Mouse (Mus musculus): ENCODE data around the gene Lep. TPM values are rescaled to one million over a fixed set of nuclear protein-coding genes. Genes with fewer than 3 reads are reported as not detected.

Lep gene
- polyA plus RNA-seq, 1 experiment from 2014 or later, result not detected

DNA sequence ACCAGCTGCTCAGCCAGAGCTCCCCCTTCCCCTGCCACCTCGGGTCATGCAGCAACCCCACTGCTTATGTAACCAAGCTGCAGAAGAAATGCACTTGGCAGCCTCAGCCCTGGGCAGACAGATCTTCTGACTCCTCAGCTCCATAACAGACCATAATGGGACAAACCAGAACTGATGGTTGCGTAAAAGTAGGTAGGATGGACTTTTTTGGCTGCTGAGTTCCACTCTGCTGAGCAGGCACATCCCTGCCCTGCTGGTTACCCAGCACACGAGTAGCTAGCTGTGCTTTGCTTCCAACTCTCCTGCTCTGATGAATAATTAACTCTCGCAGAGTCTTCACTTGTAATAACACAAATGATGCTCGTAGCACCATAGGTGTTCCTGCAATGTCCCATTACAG is 10.1 kb upstream of the Lep start:
- H3K4me2 ChIP-seq, result no peak overlapping the region
- no peaks in the 10 kb centered on the region for H3K4me1 ChIP-seq (replicated peaks)
- H3K9ac ChIP-seq (replicated peaks), result no peak overlapping the region
- no peak overlapping the region for H3K27ac ChIP-seq
- H3K36me3 ChIP-seq, result no peaks in the 10 kb centered on the region
- no peak overlapping the region for H3K4me3 ChIP-seq (replicated peaks)
- WGBS, result 55% methylated on average over 5 of the region's 5 CpGs
- H3K27me3 ChIP-seq, result peaks cover 24% of the 10 kb centered on the region
- H3K9me3 ChIP-seq, result no peaks in the 10 kb centered on the region
- ATAC-seq (ENCODE audit: insufficient number of reproducible peaks, insufficient read depth, low FRiP score, low TSS enrichment, low read depth), result no peak

DNA sequence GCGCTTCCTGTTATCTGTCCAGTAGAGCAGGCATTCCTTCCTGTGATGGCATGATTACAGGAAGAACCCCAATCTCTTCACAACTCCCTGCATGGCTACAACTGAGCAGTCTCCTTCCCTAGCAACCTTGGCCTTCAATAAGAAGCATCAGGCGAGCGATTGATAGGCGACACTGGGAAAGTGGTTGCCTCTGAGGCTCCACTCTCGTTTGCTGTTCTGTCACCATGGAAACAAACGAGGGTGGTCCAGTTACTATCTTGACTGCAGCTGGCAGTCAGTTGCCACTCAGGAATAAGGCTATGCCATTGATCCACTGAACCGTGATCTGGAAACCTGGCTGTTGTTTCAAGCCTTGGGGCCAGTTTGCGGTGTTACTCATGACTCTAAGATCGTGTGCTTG is 7.8 kb upstream of the Lep start:
- 62% methylated on average over 9 of the region's 9 CpGs for WGBS
- no peak overlapping the region for H3K27ac ChIP-seq
- no peak for ATAC-seq (ENCODE audit: insufficient number of reproducible peaks, insufficient read depth, low FRiP score, low TSS enrichment, low read depth)
- no peak overlapping the region for H3K9ac ChIP-seq (replicated peaks)
- H3K4me1 ChIP-seq (replicated peaks), result no peaks in the 10 kb centered on the region
- H3K36me3 ChIP-seq, result no peaks in the 10 kb centered on the region
- H3K4me2 ChIP-seq, result no peak overlapping the region
- H3K4me3 ChIP-seq (replicated peaks), result no peak overlapping the region
- H3K27me3 ChIP-seq, result peaks cover 24% of the 10 kb centered on the region
- no peaks in the 10 kb centered on the region for H3K9me3 ChIP-seq

DNA sequence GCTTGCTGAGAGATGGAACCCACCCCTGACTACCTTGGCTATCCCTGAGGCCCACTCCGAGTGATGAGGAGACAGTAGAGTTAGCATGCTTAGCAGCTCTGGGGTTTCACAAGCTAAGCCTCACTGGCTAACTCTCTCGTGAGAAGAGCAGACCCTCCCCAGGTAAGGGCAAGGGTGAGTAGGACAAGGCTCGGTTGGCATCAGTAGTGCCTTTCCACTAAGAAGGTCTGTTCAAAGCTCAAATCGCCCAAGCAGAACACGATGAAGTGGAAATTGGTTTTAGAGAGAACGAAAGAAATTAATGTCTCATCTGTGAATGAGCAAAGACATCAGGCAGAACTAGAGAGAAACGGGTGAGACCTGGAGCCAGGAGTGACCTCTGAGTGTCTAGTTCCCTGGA is 6.8 kb upstream of the Lep start:
- no peak overlapping the region for H3K9ac ChIP-seq (replicated peaks)
- no peaks in the 10 kb centered on the region for H3K9me3 ChIP-seq
- peaks cover 24% of the 10 kb centered on the region for H3K27me3 ChIP-seq
- H3K27ac ChIP-seq, result no peak overlapping the region
- 76% methylated on average over 7 of the region's 7 CpGs for WGBS
- H3K4me3 ChIP-seq (replicated peaks), result no peak overlapping the region
- no peak for ATAC-seq (ENCODE audit: insufficient number of reproducible peaks, insufficient read depth, low FRiP score, low TSS enrichment, low read depth)
- H3K36me3 ChIP-seq, result no peaks in the 10 kb centered on the region
- no peaks in the 10 kb centered on the region for H3K4me1 ChIP-seq (replicated peaks)
- H3K4me2 ChIP-seq, result no peak overlapping the region

DNA sequence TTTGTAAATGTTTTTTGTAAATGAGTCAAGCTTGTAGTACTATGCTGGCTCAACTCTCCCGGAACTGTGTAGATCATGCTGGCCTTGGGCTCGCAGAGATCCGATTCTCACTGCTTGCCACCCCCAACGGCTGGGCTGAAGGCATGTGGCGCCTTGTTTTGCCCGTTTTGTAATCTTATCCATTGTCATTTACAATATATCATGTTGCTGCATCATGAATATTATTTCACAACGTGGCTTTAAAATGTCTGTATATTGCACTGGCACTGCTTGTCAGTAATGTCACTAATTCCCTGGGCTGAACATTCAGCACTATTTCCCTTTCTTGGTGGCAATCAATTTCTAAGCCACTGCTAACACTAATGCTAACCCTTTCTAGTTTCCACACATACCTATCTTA is 3.6 kb upstream of the Lep start:
- ATAC-seq (ENCODE audit: insufficient number of reproducible peaks, insufficient read depth, low FRiP score, low TSS enrichment, low read depth), result no peak
- H3K4me1 ChIP-seq (replicated peaks), result no peaks in the 10 kb centered on the region
- peaks cover 17% of the 10 kb centered on the region; the same call in 1 of the 2 replicates for H3K27me3 ChIP-seq
- no peak overlapping the region for H3K27ac ChIP-seq
- H3K4me2 ChIP-seq, result no peak overlapping the region
- no peak overlapping the region for H3K4me3 ChIP-seq (replicated peaks)
- H3K9me3 ChIP-seq, result no peaks in the 10 kb centered on the region
- no peak overlapping the region for H3K9ac ChIP-seq (replicated peaks)
- WGBS, result 90% methylated on average over 7 of the region's 7 CpGs
- H3K36me3 ChIP-seq, result no peaks in the 10 kb centered on the region

DNA sequence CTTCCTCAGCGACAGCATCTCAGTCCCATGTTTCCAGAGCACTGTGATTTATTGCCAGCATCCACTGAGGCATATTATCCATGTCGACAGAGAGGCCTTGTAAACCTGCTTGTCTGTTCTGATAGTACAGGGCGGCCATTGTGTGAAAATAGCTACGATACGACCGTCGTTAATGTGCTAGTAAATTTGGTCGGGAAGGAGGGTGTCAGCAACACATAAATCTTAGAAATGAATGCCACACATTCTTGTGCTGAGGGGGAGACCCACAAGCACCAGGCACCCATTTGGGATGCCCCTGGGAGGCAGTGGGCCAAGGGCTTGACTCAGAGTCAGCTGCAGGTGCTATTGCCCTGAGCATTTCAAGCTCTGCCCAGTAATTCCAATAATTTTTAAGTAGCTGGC is 6.4 kb downstream of the Lep start:
- Histone ChIP-seq H3K9ac (replicated peaks) (no peak overlapping the region), H3K4me2 (peak overlapping the region; percentile 26), H3K9me3 (no peaks in the 10 kb centered on the region), H3K27me3 (no peaks in the 10 kb centered on the region), H3K4me1 (replicated peaks) (peaks cover 20% of the 10 kb centered on the region), H3K27ac (peak overlapping the region; percentile 50), H3K4me3 (replicated peaks) (no peak overlapping the region), H3K36me3 (no peaks in the 10 kb centered on the region)
- peak; percentile 64; the same call in 1 of the 2 replicates for ATAC-seq (ENCODE audit: insufficient number of reproducible peaks, insufficient read depth, low FRiP score, low TSS enrichment, low read depth)
- 13% methylated on average over 8 of the region's 8 CpGs for WGBS

DNA sequence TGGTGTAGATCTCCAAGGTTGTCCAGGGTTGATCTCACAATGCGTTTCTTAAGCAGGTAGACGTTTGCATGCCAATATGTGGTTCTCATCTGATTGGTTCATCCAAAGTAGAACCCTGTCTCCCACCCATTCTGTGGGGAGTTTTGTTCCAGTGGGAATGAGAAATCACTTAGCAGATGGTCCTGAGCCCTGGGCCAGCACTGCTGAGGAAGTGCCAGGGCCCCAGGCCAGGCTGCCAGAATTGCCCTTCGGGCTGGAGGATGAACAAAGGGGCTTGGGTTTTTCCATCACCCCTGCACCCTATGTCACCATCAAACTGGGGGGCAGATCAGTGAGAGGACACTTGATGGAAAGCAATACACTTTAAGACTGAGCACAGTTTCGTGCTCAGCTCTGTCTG is 12.2 kb downstream of the Lep start:
- Histone ChIP-seq H3K9ac (replicated peaks) (no peak overlapping the region), H3K4me3 (replicated peaks) (no peak overlapping the region), H3K36me3 (no peaks in the 10 kb centered on the region), H3K27me3 (no peaks in the 10 kb centered on the region), H3K4me2 (no peak overlapping the region), H3K9me3 (no peaks in the 10 kb centered on the region), H3K27ac (no peak overlapping the region), H3K4me1 (replicated peaks) (peaks cover 4% of the 10 kb centered on the region; the same call in 1 of the 2 replicates)
- 86% methylated on average over 4 of the region's 4 CpGs for WGBS
- ATAC-seq (ENCODE audit: insufficient number of reproducible peaks, insufficient read depth, low FRiP score, low TSS enrichment, low read depth), result no peak

DNA sequence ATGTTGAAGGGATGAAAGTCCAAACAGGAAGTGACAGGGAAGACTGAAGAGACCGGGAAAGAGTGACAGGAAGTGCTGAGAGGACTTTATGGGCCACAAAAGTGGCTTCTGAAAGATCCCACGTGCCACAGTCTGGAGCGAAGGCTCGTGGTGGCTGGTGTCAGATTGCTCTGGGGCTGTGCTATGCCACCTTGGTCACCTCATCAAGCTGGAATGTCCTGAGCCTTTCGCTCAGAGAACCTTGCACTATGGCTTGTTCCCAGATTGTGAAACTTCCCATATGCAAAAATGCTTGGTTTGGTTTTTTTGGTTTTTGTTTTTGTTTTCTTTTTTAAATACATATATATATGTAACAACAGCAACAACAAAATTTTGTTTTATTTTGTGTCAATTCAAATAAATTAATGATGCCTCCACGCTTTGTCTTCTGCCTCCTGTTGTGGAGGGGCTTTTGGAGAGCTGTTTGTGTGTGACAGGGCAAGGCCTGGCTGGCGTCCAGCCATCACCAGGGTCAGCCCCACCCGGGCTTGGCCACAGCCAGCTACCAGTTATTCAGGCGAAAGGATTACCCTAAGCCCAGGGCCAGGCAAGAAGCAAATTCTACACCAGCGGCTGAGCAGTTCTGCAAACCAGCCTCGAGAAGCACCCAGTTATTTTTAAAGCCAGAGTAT is 13.6 kb downstream of the Lep start:
- H3K4me2 ChIP-seq, result no peak overlapping the region
- H3K27ac ChIP-seq, result no peak overlapping the region
- 56% methylated on average over 11 of the region's 11 CpGs for WGBS

DNA sequence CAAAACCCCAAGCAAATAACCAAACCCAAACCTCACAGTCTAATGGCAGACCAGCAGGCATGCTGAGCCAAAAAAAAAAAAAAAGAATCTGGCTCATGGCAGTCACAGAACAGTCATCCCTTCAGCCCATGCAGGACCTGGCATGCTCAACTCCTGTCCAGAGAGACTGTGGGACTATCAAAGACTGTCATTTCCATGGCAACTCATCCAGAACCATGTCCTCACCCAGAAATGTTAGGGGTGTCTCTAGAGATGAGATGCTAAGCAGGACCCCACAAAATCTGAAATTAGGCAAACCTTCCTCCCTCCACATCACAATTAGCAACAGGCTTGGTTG is 14.1 kb downstream of the Lep start:
- no peak overlapping the region for H3K27ac ChIP-seq
- no peak for ATAC-seq (ENCODE audit: insufficient number of reproducible peaks, insufficient read depth, low FRiP score, low TSS enrichment, low read depth)
- no peaks in the 10 kb centered on the region for H3K36me3 ChIP-seq
- no peaks in the 10 kb centered on the region for H3K9me3 ChIP-seq
- H3K4me3 ChIP-seq (replicated peaks), result no peak overlapping the region
- H3K27me3 ChIP-seq, result no peaks in the 10 kb centered on the region
- peaks cover 4% of the 10 kb centered on the region; the same call in 1 of the 2 replicates for H3K4me1 ChIP-seq (replicated peaks)
- no peak overlapping the region for H3K9ac ChIP-seq (replicated peaks)
- H3K4me2 ChIP-seq, result no peak overlapping the region

More for the DNA sequence above, 13.6 kb downstream of the Lep start:
- H3K9ac ChIP-seq (replicated peaks), result no peak overlapping the region
- no peaks in the 10 kb centered on the region for H3K9me3 ChIP-seq
- no peak overlapping the region for H3K4me3 ChIP-seq (replicated peaks)
- peaks cover 4% of the 10 kb centered on the region; the same call in 1 of the 2 replicates for H3K4me1 ChIP-seq (replicated peaks)
- no peaks in the 10 kb centered on the region for H3K36me3 ChIP-seq
- ATAC-seq (ENCODE audit: insufficient number of reproducible peaks, insufficient read depth, low FRiP score, low TSS enrichment, low read depth), result no peak
- no peaks in the 10 kb centered on the region for H3K27me3 ChIP-seq

DNA sequence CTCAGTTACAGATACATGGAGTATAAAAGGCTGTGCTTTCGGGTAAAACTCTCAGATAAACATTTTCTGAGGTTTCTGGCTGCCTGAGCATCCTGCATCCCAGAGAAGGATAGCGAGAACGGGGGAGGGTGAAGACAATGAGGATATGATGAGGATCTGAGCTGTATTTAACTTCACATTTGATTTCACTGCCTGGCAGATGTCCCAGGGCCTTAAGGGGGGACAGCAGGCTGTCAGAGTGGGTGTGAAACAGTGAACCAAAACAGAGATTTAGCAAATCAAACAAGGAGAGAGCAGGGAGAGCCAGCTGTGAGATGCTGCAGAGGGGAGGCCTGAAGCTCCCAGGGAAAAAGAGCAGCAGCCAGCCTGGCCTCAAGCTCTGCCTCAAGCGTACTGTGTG is 19.3 kb downstream of the Lep start:
- Histone ChIP-seq H3K9ac (replicated peaks) (no peak overlapping the region), H3K27ac (no peak overlapping the region), H3K27me3 (no peaks in the 10 kb centered on the region), H3K36me3 (no peaks in the 10 kb centered on the region), H3K4me3 (replicated peaks) (no peak overlapping the region), H3K4me1 (replicated peaks) (no peaks in the 10 kb centered on the region), H3K9me3 (no peaks in the 10 kb centered on the region), H3K4me2 (no peak overlapping the region)
- 79% methylated on average over 4 of the region's 4 CpGs for WGBS
- no peak for ATAC-seq (ENCODE audit: insufficient number of reproducible peaks, insufficient read depth, low FRiP score, low TSS enrichment, low read depth)

DNA sequence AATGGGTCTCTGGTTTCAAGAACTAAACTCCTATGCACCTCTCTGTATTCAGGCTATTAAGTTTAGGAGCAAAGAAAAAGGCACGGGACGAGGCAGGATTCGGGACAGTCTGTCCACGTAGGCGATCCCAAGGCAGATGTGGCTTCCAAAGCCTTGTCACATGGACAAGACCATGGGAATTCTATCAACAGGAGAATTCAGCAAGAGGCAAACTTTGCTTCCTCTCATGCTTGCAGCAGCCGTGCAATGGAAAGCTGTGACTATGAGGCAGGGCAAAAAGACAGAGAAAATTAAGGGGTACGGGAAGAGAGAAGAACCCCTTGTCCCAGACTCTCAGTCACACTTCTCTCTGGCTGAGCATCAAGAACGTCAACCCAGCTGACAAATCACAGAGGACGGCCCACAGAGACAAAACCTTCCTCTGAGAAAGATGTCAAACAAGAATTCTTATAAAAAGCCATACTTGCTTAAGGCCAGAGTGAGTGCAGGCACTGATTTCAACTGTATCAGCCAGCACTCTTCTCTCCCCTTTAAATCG is 21.9 kb downstream of the Lep start:
- Histone ChIP-seq H3K27me3 (no peaks in the 10 kb centered on the region; the same call in 1 of the 2 replicates), H3K4me2 (no peak overlapping the region), H3K36me3 (no peaks in the 10 kb centered on the region), H3K9me3 (no peaks in the 10 kb centered on the region), H3K4me3 (replicated peaks) (no peak overlapping the region), H3K27ac (no peak overlapping the region), H3K9ac (replicated peaks) (no peak overlapping the region), H3K4me1 (replicated peaks) (no peaks in the 10 kb centered on the region)
- no peak for ATAC-seq (ENCODE audit: insufficient number of reproducible peaks, insufficient read depth, low FRiP score, low TSS enrichment, low read depth)
- 78% methylated on average over 10 of the region's 10 CpGs for WGBS

DNA sequence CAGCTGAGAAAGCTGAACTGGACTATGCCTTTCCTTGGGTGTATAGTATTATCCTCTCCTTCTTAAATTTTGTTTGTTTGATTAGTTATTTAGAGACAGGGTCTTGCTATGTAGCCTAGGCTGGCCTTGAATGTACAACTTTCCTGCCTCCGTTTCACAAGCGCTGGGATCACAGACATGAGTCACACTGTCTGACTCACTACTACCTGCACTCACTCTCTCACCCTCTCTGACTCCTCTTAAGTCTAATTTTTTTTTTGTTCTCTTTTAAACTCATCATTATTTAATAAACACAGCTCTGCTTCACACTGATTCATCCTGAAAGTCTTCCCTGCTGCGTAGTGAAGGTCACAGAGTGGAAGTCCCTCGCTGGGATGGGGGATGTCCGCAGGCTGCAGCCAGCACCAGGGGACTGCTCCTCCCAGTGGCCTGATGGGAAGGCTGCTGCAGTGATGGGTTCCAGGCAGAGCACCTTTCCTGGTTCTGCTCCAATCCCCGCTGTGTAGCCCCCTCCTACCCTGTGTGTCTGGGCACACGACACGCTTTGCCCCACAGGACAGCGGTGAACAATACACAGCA is 22.8 kb downstream of the Lep start:
- Histone ChIP-seq H3K27me3 (no peaks in the 10 kb centered on the region; the same call in 1 of the 2 replicates), H3K9me3 (no peaks in the 10 kb centered on the region), H3K9ac (replicated peaks) (no peak overlapping the region), H3K4me1 (replicated peaks) (no peaks in the 10 kb centered on the region), H3K36me3 (no peaks in the 10 kb centered on the region), H3K27ac (0 out of 2 replicates have a peak overlapping the region, but pooled peaks have one; percentile 41), H3K4me3 (replicated peaks) (no peak overlapping the region), H3K4me2 (no peak overlapping the region)
- 51% methylated on average over 9 of the region's 9 CpGs for WGBS
- ATAC-seq (ENCODE audit: insufficient number of reproducible peaks, insufficient read depth, low FRiP score, low TSS enrichment, low read depth), result no peak

DNA sequence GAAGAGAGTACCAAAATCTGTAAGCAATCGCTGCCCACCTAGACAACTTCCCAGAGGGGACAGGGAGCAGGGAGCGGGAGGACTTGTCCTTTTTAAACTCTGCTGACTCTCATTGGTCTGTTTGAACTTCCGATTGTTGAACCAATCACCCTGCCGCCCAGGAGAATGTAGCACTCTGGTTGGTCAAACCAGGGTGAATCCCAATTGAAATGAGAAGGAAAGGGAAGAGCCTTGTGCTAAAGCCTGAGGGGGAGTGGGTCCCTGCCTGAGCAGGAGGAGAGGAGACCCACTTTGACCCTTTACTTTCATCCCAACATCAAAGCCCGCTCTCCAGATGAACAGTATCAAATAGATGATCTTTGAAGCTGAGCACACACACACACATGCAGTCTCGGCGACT is 24.4 kb downstream of the Lep start:
- Histone ChIP-seq H3K4me1 (replicated peaks) (no peaks in the 10 kb centered on the region), H3K36me3 (no peaks in the 10 kb centered on the region), H3K4me3 (replicated peaks) (no peak overlapping the region), H3K9me3 (no peaks in the 10 kb centered on the region), H3K27ac (no peak overlapping the region), H3K4me2 (no peak overlapping the region), H3K27me3 (no peaks in the 10 kb centered on the region; the same call in 1 of the 2 replicates), H3K9ac (replicated peaks) (no peak overlapping the region)
- WGBS, result 55% methylated on average over 7 of the region's 7 CpGs
- no peak for ATAC-seq (ENCODE audit: insufficient number of reproducible peaks, insufficient read depth, low FRiP score, low TSS enrichment, low read depth)
